ENCODE assay signal across 21 mouse cellular contexts in genomic region chr15:77773099-77773915, GRCm38 (mm10). TPM values are rescaled to one million over a fixed set of nuclear protein-coding genes. Genes with fewer than 3 reads are reported as not detected.
DNase-seq lines count a peak whose midpoint lies in the region; ATAC-seq and TF ChIP-seq lines count a peak whose summit lies in the region.
"Had no signal": no experiment of that assay in that cellular context is flagged by ENCODE, and none has a peak within 500 bp of the region (broad histone marks: within the 10 kb centered on the region; RNA-seq: fewer than 3 reads in every experiment).

No protein-coding gene starts in this region.

- H3K4me1 ChIP-seq in bone marrow macrophage, adult 2 months (ENCODE audit: control insufficient read depth, insufficient read depth, low read length) = peaks cover 8% of the 10 kb centered on the region
- H3K4me1 ChIP-seq in embryonic fibroblast, embryonic 13.5 days (ENCODE audit: control insufficient read depth, insufficient read depth, low read length) = peaks cover 3% of the 10 kb centered on the region; the same call in 1 of the 2 replicates
- H3K4me1 ChIP-seq in liver, embryonic 16.5 days (ENCODE audit: control insufficient read depth, low read depth, low read length) = peaks cover 30% of the 10 kb centered on the region
- no peaks in the 10 kb centered on the region for H3K4me1 ChIP-seq in kidney, embryonic 15.5 days
- H3K4me1 ChIP-seq: forebrain, embryonic 12.5 days; neural tube, embryonic 15.5 days had no signal

- 44% methylated on average over 19 of the region's 19 CpGs for WGBS in liver, embryonic 16.5 days (ENCODE audit: insufficient replicate concordance)
- 91% methylated on average over 19 of the region's 19 CpGs for WGBS in kidney, embryonic 15.5 days

- 0 out of 2 replicates have a peak overlapping the region, but pooled peaks have one; percentile 3 for H3K4me2 ChIP-seq in liver, embryonic 16.5 days (ENCODE audit: low read depth, low read length)
- H3K4me2 ChIP-seq in kidney, embryonic 15.5 days = no peak overlapping the region
- H3K4me2 ChIP-seq: forebrain, embryonic 12.5 days; neural tube, embryonic 15.5 days had no signal

- no peak for TF ChIP-seq POLR2A in bone marrow macrophage, adult 2 months (IDR thresholded peaks at IDR 0.05; ENCODE audit: borderline replicate concordance, low read depth, low read length)
- no peak for TF ChIP-seq POLR2A in embryonic fibroblast, embryonic 13.5 days (IDR thresholded peaks at IDR 0.05; ENCODE audit: low read depth, low read length)

- H3K9me3 ChIP-seq in liver, embryonic 16.5 days (replicated peaks; ENCODE audit: control insufficient read depth, low read length) = no peaks in the 10 kb centered on the region
- H3K9me3 ChIP-seq in kidney, embryonic 15.5 days (replicated peaks) = no peaks in the 10 kb centered on the region
- H3K9me3 ChIP-seq: forebrain, embryonic 12.5 days; neural tube, embryonic 15.5 days had no signal

- H3K36me3 ChIP-seq in liver, embryonic 16.5 days (ENCODE audit: control insufficient read depth, insufficient read depth) = peaks cover 95% of the 10 kb centered on the region
- H3K36me3 ChIP-seq in kidney, embryonic 15.5 days = peaks cover 100% of the 10 kb centered on the region

- no peak overlapping the region for H3K4me3 ChIP-seq in bone marrow macrophage, adult 2 months (ENCODE audit: insufficient read depth, low read length)
- H3K4me3 ChIP-seq in embryonic fibroblast, embryonic 13.5 days (ENCODE audit: insufficient read depth, low read length) = no peak overlapping the region
- H3K4me3 ChIP-seq in liver, embryonic 16.5 days (ENCODE audit: low read depth, low read length) = no peak overlapping the region
- no peak overlapping the region for H3K4me3 ChIP-seq in kidney, embryonic 15.5 days (replicated peaks)
- H3K4me3 ChIP-seq: forebrain, embryonic 12.5 days; gastrocnemius, adult 2 months; neural tube, embryonic 15.5 days had no signal

- no peaks in the 10 kb centered on the region for H3K27me3 ChIP-seq in liver, embryonic 16.5 days (ENCODE audit: control insufficient read depth, insufficient read depth, low read depth, low read length)
- no peaks in the 10 kb centered on the region for H3K27me3 ChIP-seq in kidney, embryonic 15.5 days
- H3K27me3 ChIP-seq: CH12.LX; forebrain, embryonic 12.5 days; neural tube, embryonic 15.5 days had no signal

- TF ChIP-seq CTCF in bone marrow macrophage, adult 2 months (IDR thresholded peaks at IDR 0.05; ENCODE audit: low read depth, low read length) = no peak
- 0 out of 2 replicates have a peak, but pooled peaks have one; percentile 1 for TF ChIP-seq CTCF in embryonic fibroblast, embryonic 13.5 days (IDR thresholded peaks at IDR 0.05; ENCODE audit: borderline replicate concordance, insufficient read depth, low read length)

- H3K9ac ChIP-seq in liver, embryonic 16.5 days (ENCODE audit: low read depth, low read length) = no peak overlapping the region
- no peak overlapping the region for H3K9ac ChIP-seq in kidney, embryonic 15.5 days
- H3K9ac ChIP-seq: forebrain, embryonic 12.5 days; neural tube, embryonic 15.5 days had no signal

- ATAC-seq in liver, embryonic 16.5 days (ENCODE audit: low read depth) = peak; percentile 90
- no peak for ATAC-seq in inflammation-experienced regulatory T-cells, adult 6 months
- no peak for ATAC-seq in kidney, embryonic 15.5 days (replicated peaks; ENCODE audit: low FRiP score)

- DNase-seq in spleen, postnatal 14 days (ENCODE audit: low spot score in 2 of 2) = peak; percentile 50 to 62
- no peak for DNase-seq in adrenal gland, adult 8-10 months
- DNase-seq: adrenal gland, postnatal 25 days; cerebellum, adult 8-10 months; gastrocnemius, adult 2 months; heart, postnatal 4 days; kidney, adult 8-10 months; right cerebral cortex, postnatal 14 days; thymus, adult 18-20 months had no signal

- H3K27ac ChIP-seq in bone marrow macrophage, adult 2 months (ENCODE audit: insufficient read depth, low read depth, low read length) = peak overlapping the region; percentile 10
- H3K27ac ChIP-seq in embryonic fibroblast, embryonic 13.5 days (ENCODE audit: insufficient read depth, low read length) = no peak overlapping the region
- H3K27ac ChIP-seq in liver, embryonic 16.5 days (ENCODE audit: low read length) = peak overlapping the region; percentile 54
- no peak overlapping the region for H3K27ac ChIP-seq in kidney, embryonic 15.5 days
- H3K27ac ChIP-seq: forebrain, embryonic 12.5 days; gastrocnemius, adult 2 months; neural tube, embryonic 15.5 days had no signal

RNA-seq across cellular contexts. Expression of gene Apol8, which starts 16.5 kb away (rescaled TPM):
- polyA plus RNA-seq in bone marrow macrophage, adult 2 months (2012; ENCODE audit: insufficient read depth, insufficient read length, missing spikeins) = not detected in 2 replicates
- polyA plus RNA-seq in embryonic fibroblast, embryonic 13.5 days (2011; ENCODE audit: insufficient read length, low read depth, missing spikeins) = 0.58 and 2.6 TPM in 2 replicates
- polyA plus RNA-seq in liver, embryonic 16.5 days (2015; fragmentation: Nextera tagmentation; extraction: Ambion mirVana) = 26.2 and 26.9 TPM in 2 replicates
- 1 to 10 TPM in 1 of 3 experiments, not detected in 2; 1.2 TPM for polyA plus RNA-seq in inflammation-experienced regulatory T-cells, adult 6 months (2017; shearing (Covaris generic))
- polyA plus RNA-seq in kidney, embryonic 15.5 days (2015; fragmentation: Nextera tagmentation; extraction: Ambion mirVana) = 0.26 and 0.45 TPM in 2 replicates
- total RNA-seq in adrenal gland, adult 8-10 months (2022) = under 1 TPM; 0.14 to 0.43 (median 0.15) TPM
- total RNA-seq: adrenal gland, postnatal 25 days; heart, adult 8-10 months; midbrain, postnatal 0 days had no signal
- polyA plus RNA-seq: limb, embryonic 11.5 days had no signal

RNA-seq across cellular contexts. Expression of gene Apol9b, which starts 44.5 kb away (rescaled TPM):
- 0.72 and 1.0 TPM in 2 replicates for polyA plus RNA-seq in bone marrow macrophage, adult 2 months (2012; ENCODE audit: insufficient read depth, insufficient read length, missing spikeins)
- 0.46 and 1.3 TPM in 2 replicates for polyA plus RNA-seq in embryonic fibroblast, embryonic 13.5 days (2011; ENCODE audit: insufficient read length, low read depth, missing spikeins)
- polyA plus RNA-seq in liver, embryonic 16.5 days (2015; fragmentation: Nextera tagmentation; extraction: Ambion mirVana) = not detected in 2 replicates
- 10 to 100 TPM in 2 of 3 experiments, 1 to 10 TPM in 1; 8.5 to 51.6 (median 42.3) TPM for polyA plus RNA-seq in inflammation-experienced regulatory T-cells, adult 6 months (2017; shearing (Covaris generic))
- not detected in 2 replicates for polyA plus RNA-seq in kidney, embryonic 15.5 days (2015; fragmentation: Nextera tagmentation; extraction: Ambion mirVana)
- total RNA-seq in adrenal gland, adult 8-10 months (2022) = 1 to 10 TPM in 2 of 4 experiments, under 1 TPM in 2; 0.35 to 1.7 (median 0.78) TPM
- total RNA-seq: CH12.LX; gastrocnemius, adult 2 months; layer of hippocampus, postnatal 14 days had no signal
- polyA plus RNA-seq: forebrain, embryonic 12.5 days; limb, embryonic 11.5 days; midbrain, postnatal 0 days had no signal

Comparison
In these comparisons a context has a peak if more than half of its experiments do, and no peak if none do; other contexts are left out.
1. H3K27ac ChIP-seq: peak in bone marrow macrophage, adult 2 months (single experiment) and liver, embryonic 16.5 days (single experiment); none in embryonic fibroblast, embryonic 13.5 days (single experiment) and kidney, embryonic 15.5 days (single experiment).